Mouse (Mus musculus): ENCODE results near the gene Camsap3. TPM values are rescaled to one million over a fixed set of nuclear protein-coding genes. Genes with fewer than 3 reads are reported as not detected.

Camsap3 gene
- polyA plus RNA-seq, 1 experiment: 0.19 TPM

GRCm38 (mm10) chr8:3622119-3622518 lies 35.0 kb downstream of the Camsap3 start:
- H3K79me3 ChIP-seq (ENCODE audit: low read depth): peaks cover 30% of the 10 kb centered on the region
- no peaks in the 10 kb centered on the region for H3K27me3 ChIP-seq (ENCODE audit: control insufficient read depth, insufficient read depth, insufficient read length)
- peak overlapping the region; percentile 54 for H3ac ChIP-seq (ENCODE audit: control insufficient read depth, insufficient read length, low read depth)
- peaks cover 15% of the 10 kb centered on the region for H3K36me3 ChIP-seq (ENCODE audit: control insufficient read depth, insufficient read depth)
- H3K4me3 ChIP-seq (ENCODE audit: insufficient read depth, poor library complexity, severe bottlenecking): peak overlapping the region; percentile 65
- H3K79me2 ChIP-seq (ENCODE audit: control insufficient read depth, insufficient read depth): peaks cover 36% of the 10 kb centered on the region
- TF ChIP-seq CEBPB (IDR thresholded peaks at IDR 0.05; ENCODE audit: low read depth) (no peak), MYOD1 (IDR thresholded peaks at IDR 0.05; ENCODE audit: control insufficient read depth, insufficient read length, low read depth) (no peak), CTCF (IDR thresholded peaks at IDR 0.05; ENCODE audit: control insufficient read depth, insufficient read depth, insufficient read length) (no peak), MYOG (IDR thresholded peaks at IDR 0.05; ENCODE audit: control insufficient read depth, extremely low read depth, insufficient read length) (no peak), FOSL1 (IDR thresholded peaks at IDR 0.05; ENCODE audit: insufficient read depth, low read length, poor library complexity, severe bottlenecking) (no peak)

GRCm38 (mm10) chr8:3625445-3625844 lies 38.4 kb downstream of the Camsap3 start, which contains the start of gene Pcp2:
Gene Pcp2 (minus strand): TSS chr8:3625545.
- Histone ChIP-seq H3K79me2 (ENCODE audit: control insufficient read depth, insufficient read depth) (peaks cover 7% of the 10 kb centered on the region), H3ac (ENCODE audit: control insufficient read depth, insufficient read length, low read depth) (no peak within 1 kb of the TSS), H3K79me3 (ENCODE audit: low read depth) (peaks cover 6% of the 10 kb centered on the region), H3K36me3 (ENCODE audit: control insufficient read depth, insufficient read depth) (no peaks in the 10 kb centered on the region), H3K27me3 (ENCODE audit: control insufficient read depth, insufficient read depth, insufficient read length) (no peaks in the 10 kb centered on the region), H3K4me3 (ENCODE audit: insufficient read depth, poor library complexity, severe bottlenecking) (no peak within 1 kb of the TSS)
- TF ChIP-seq CTCF (IDR thresholded peaks at IDR 0.05; ENCODE audit: control insufficient read depth, insufficient read depth, insufficient read length) (no peak), MYOG (IDR thresholded peaks at IDR 0.05; ENCODE audit: control insufficient read depth, extremely low read depth, insufficient read length) (no peak), CEBPB (IDR thresholded peaks at IDR 0.05; ENCODE audit: low read depth) (no peak), MAX (IDR thresholded peaks at IDR 0.05) (no peak)

GRCm38 (mm10) chr8:3626971-3627370 lies 39.9 kb downstream of the Camsap3 start:
- no peak for TF ChIP-seq MYOD1 (IDR thresholded peaks at IDR 0.05; ENCODE audit: control insufficient read depth, insufficient read length, low read depth)
- Histone ChIP-seq H3K79me2 (ENCODE audit: control insufficient read depth, insufficient read depth) (no peaks in the 10 kb centered on the region), H3K4me3 (ENCODE audit: insufficient read depth, poor library complexity, severe bottlenecking) (no peak overlapping the region)

GRCm38 (mm10) chr8:3628014-3628413 lies 40.9 kb downstream of the Camsap3 start:
- Histone ChIP-seq H3K79me2 (ENCODE audit: control insufficient read depth, insufficient read depth) (no peaks in the 10 kb centered on the region), H3K27me3 (ENCODE audit: control insufficient read depth, insufficient read depth, insufficient read length) (no peaks in the 10 kb centered on the region), H3K4me3 (ENCODE audit: insufficient read depth, poor library complexity, severe bottlenecking) (no peak overlapping the region), H3ac (ENCODE audit: control insufficient read depth, insufficient read length, low read depth) (no peak overlapping the region), H3K36me3 (ENCODE audit: control insufficient read depth, insufficient read depth) (no peaks in the 10 kb centered on the region), H3K79me3 (ENCODE audit: low read depth) (no peaks in the 10 kb centered on the region)
- TF ChIP-seq MAX (IDR thresholded peaks at IDR 0.05) (no peak), CTCF (IDR thresholded peaks at IDR 0.05; ENCODE audit: control insufficient read depth, insufficient read depth, insufficient read length) (no peak), MYOG (IDR thresholded peaks at IDR 0.05; ENCODE audit: control insufficient read depth, extremely low read depth, insufficient read length) (no peak), FOSL1 (IDR thresholded peaks at IDR 0.05; ENCODE audit: insufficient read depth, low read length, poor library complexity, severe bottlenecking) (no peak), USF1 (IDR thresholded peaks at IDR 0.05; ENCODE audit: low read depth) (no peak), CEBPB (IDR thresholded peaks at IDR 0.05; ENCODE audit: low read depth) (no peak), MYOD1 (IDR thresholded peaks at IDR 0.05; ENCODE audit: control insufficient read depth, insufficient read length, low read depth) (no peak)

More at GRCm38 (mm10) chr8:3626971-3627370, 39.9 kb downstream of the Camsap3 start:
- H3ac ChIP-seq (ENCODE audit: control insufficient read depth, insufficient read length, low read depth): no peak overlapping the region
- no peaks in the 10 kb centered on the region for H3K36me3 ChIP-seq (ENCODE audit: control insufficient read depth, insufficient read depth)
- no peaks in the 10 kb centered on the region for H3K79me3 ChIP-seq (ENCODE audit: low read depth)
- no peaks in the 10 kb centered on the region for H3K27me3 ChIP-seq (ENCODE audit: control insufficient read depth, insufficient read depth, insufficient read length)

- Histone ChIP-seq H3K27me3 (ENCODE audit: control insufficient read depth, insufficient read depth, insufficient read length) (peaks cover 15% of the 10 kb centered on the region), H3K79me3 (ENCODE audit: low read depth) (no peaks in the 10 kb centered on the region), H3K4me3 (ENCODE audit: insufficient read depth, poor library complexity, severe bottlenecking) (peak within 1 kb of the TSS; percentile 34), H3K79me2 (ENCODE audit: control insufficient read depth, insufficient read depth) (no peaks in the 10 kb centered on the region), H3K36me3 (ENCODE audit: control insufficient read depth, insufficient read depth) (no peaks in the 10 kb centered on the region), H3ac (ENCODE audit: control insufficient read depth, insufficient read length, low read depth) (peak within 1 kb of the TSS; percentile 55)
- TF ChIP-seq FOSL1 (IDR thresholded peaks at IDR 0.05; ENCODE audit: insufficient read depth, low read length, poor library complexity, severe bottlenecking) (no peak), MYOG (IDR thresholded peaks at IDR 0.05; ENCODE audit: control insufficient read depth, extremely low read depth, insufficient read length) (no peak), MYOD1 (IDR thresholded peaks at IDR 0.05; ENCODE audit: control insufficient read depth, insufficient read length, low read depth) (no peak), USF1 (IDR thresholded peaks at IDR 0.05; ENCODE audit: low read depth) (no peak), CTCF (IDR thresholded peaks at IDR 0.05; ENCODE audit: control insufficient read depth, insufficient read depth, insufficient read length) (no peak), CEBPB (IDR thresholded peaks at IDR 0.05; ENCODE audit: low read depth) (no peak), MAX (IDR thresholded peaks at IDR 0.05) (no peak)
These were observed 43.8 kb downstream of the Camsap3 start, which contains the start of gene Stxbp2 for GRCm38 (mm10) chr8:3630647-3631477. Gene Stxbp2 (plus strand): TSS chr8:3630955.

GRCm38 (mm10) chr8:3631478-3631875 lies 44.4 kb downstream of the Camsap3 start:
- Histone ChIP-seq H3K27me3 (ENCODE audit: control insufficient read depth, insufficient read depth, insufficient read length) (peaks cover 15% of the 10 kb centered on the region), H3K79me3 (ENCODE audit: low read depth) (no peaks in the 10 kb centered on the region), H3K79me2 (ENCODE audit: control insufficient read depth, insufficient read depth) (no peaks in the 10 kb centered on the region), H3ac (ENCODE audit: control insufficient read depth, insufficient read length, low read depth) (peak overlapping the region; percentile 55), H3K36me3 (ENCODE audit: control insufficient read depth, insufficient read depth) (no peaks in the 10 kb centered on the region), H3K4me3 (ENCODE audit: insufficient read depth, poor library complexity, severe bottlenecking) (peak overlapping the region; percentile 34)
- no peak for TF ChIP-seq FOSL1 (IDR thresholded peaks at IDR 0.05; ENCODE audit: insufficient read depth, low read length, poor library complexity, severe bottlenecking)
- no peak for TF ChIP-seq MYOD1 (IDR thresholded peaks at IDR 0.05; ENCODE audit: control insufficient read depth, insufficient read length, low read depth)
- TF ChIP-seq USF1 (IDR thresholded peaks at IDR 0.05; ENCODE audit: low read depth): no peak
- no peak for TF ChIP-seq MYOG (IDR thresholded peaks at IDR 0.05; ENCODE audit: control insufficient read depth, extremely low read depth, insufficient read length)
- TF ChIP-seq CEBPB (IDR thresholded peaks at IDR 0.05; ENCODE audit: low read depth): no peak
- no peak for TF ChIP-seq CTCF (IDR thresholded peaks at IDR 0.05; ENCODE audit: control insufficient read depth, insufficient read depth, insufficient read length)
- no peak for TF ChIP-seq MAX (IDR thresholded peaks at IDR 0.05)
